Mouse (Mus musculus) thymus, adult 2 months (tissue): Measurements from ENCODE around the gene Prpf19.

ENCODE experiments used
- CTCF ChIP-seq: fragments of 200-500 bp; IDR thresholded peaks from 2 replicates; pipeline ENCODE4 v1.5.1; 2012; ENCODE audit warnings: mild to moderate bottlenecking, control low read depth, low read length, moderate library complexity, borderline replicate concordance; ENCODE audit not compliant: control insufficient read depth, poor library complexity, insufficient read depth; ENCODE audit errors: extremely low read depth
- POLR2A ChIP-seq: fragments of 200-500 bp; IDR thresholded peaks from 2 replicates; pipeline ENCODE4 v1.6.1; 2012; ENCODE audit warnings: mild to moderate bottlenecking, low read length, control low read depth, moderate library complexity; ENCODE audit not compliant: control insufficient read depth, poor library complexity, insufficient read depth; ENCODE audit errors: extremely low read depth

DNA sequence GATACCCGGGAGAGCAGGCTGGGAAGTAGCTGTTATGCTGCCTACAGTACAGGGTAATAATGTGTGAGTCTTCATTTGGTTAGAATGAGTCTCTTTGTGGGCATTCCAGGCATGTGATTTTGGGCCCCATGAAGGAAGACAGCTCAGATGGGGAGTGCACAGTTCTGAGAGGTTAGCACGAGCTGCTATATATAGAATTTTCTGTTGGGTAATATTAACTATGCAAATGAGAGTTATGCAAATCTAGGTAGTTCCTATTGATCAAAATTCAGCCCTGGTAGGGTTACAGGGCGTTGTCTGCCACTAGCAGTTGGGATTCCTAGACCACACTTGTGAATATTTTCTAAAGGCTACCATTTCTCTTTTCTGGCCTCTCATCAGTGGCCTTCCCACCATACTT, 49.6 kb upstream of the Prpf19 start:
- TF ChIP-seq CTCF (no peak), POLR2A (no peak)
